Mouse (Mus musculus): ENCODE results near the gene Il1r2. TPM values are rescaled to one million over a fixed set of nuclear protein-coding genes. Genes with fewer than 3 reads are reported as not detected.

The Il1r2 gene
- 0.47 and 1.3 TPM in 2 replicates for polyA plus RNA-seq (2012; rRNA removed; ENCODE audit: low replicate concordance)

DNA sequence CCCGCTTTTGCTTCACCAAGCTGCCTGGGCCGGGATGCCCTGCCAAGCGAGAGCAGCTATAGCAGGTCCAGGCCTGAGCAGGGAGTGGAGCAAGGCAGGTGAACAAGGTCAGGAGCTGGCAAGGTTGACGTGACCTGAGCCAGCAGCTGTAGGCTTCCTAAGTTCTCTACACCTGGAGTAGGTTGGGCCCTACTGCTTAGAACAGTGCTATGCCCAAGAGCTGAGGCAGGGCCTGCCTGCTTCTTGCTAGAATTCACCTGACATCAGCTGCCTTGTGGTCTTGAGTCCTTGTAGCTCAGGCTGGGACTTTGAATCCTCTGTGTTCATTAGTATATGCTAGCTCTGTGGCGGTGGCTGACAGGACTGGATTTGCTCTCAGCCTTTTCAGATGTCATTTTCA is at the start of gene Il1r2:
Gene Il1r2, plus strand, starts transcription at position 301 of the 400 bp plus-strand sequence.

Other genes with a start within 250 kb of the Il1r2 start
- gene Map4k4, start 173.2 kb upstream of the Il1r2 start, polyA plus RNA-seq (2012; rRNA removed; ENCODE audit: low replicate concordance): 102 and 106 TPM in 2 replicates
- 9.3 and 15.7 TPM in 2 replicates for gene Il1r1, start 151.0 kb downstream of the Il1r2 start, polyA plus RNA-seq (2012; rRNA removed; ENCODE audit: low replicate concordance)